Mouse (Mus musculus): ENCODE results near the gene Iqsec1. TPM values are rescaled to one million over a fixed set of nuclear protein-coding genes. Genes with fewer than 3 reads are reported as not detected.

The Iqsec1 gene
- polyA plus RNA-seq, 1 experiment, result 124 TPM

- no peak for DNase-seq
- H3K36me3 ChIP-seq (ENCODE audit: control insufficient read depth, insufficient read depth, low read length), result peaks cover 6% of the 10 kb centered on the region
- 92% methylated on average over 2 of the region's 2 CpGs for WGBS
- H3K4me3 ChIP-seq (ENCODE audit: control insufficient read depth, insufficient read depth, low read length), result no peak overlapping the region
- H3K4me1 ChIP-seq (replicated peaks; ENCODE audit: control insufficient read depth, insufficient read depth, low read length), result peaks cover 9% of the 10 kb centered on the region; the same call in 1 of the 2 replicates
- no peak overlapping the region for H3K27ac ChIP-seq (ENCODE audit: control insufficient read depth, insufficient read depth, low read length)
- TF ChIP-seq POLR2A (IDR thresholded peaks at IDR 0.05; ENCODE audit: control insufficient read depth, extremely low read depth, insufficient read depth, low read length, poor library complexity) (no peak), CTCF (IDR thresholded peaks at IDR 0.05; ENCODE audit: borderline replicate concordance, control insufficient read depth, extremely low read depth, insufficient read depth, low read length, poor library complexity) (no peak)
- H3K27me3 ChIP-seq (ENCODE audit: control insufficient read depth, insufficient read depth, low read length), result no peaks in the 10 kb centered on the region
These were observed 296.6 kb downstream of the Iqsec1 start for GRCm38 (mm10) chr6:90691935-90692334.

- no peak overlapping the region for H3K27ac ChIP-seq (ENCODE audit: control insufficient read depth, insufficient read depth, low read length)
- H3K36me3 ChIP-seq (ENCODE audit: control insufficient read depth, insufficient read depth, low read length), result peaks cover 6% of the 10 kb centered on the region
- no peak overlapping the region for H3K4me3 ChIP-seq (ENCODE audit: control insufficient read depth, insufficient read depth, low read length)
- H3K27me3 ChIP-seq (ENCODE audit: control insufficient read depth, insufficient read depth, low read length), result no peaks in the 10 kb centered on the region
- WGBS, result 95% methylated on average over 10 of the region's 10 CpGs
- TF ChIP-seq POLR2A (IDR thresholded peaks at IDR 0.05; ENCODE audit: control insufficient read depth, extremely low read depth, insufficient read depth, low read length, poor library complexity) (no peak), CTCF (IDR thresholded peaks at IDR 0.05; ENCODE audit: borderline replicate concordance, control insufficient read depth, extremely low read depth, insufficient read depth, low read length, poor library complexity) (no peak)
- H3K4me1 ChIP-seq (replicated peaks; ENCODE audit: control insufficient read depth, insufficient read depth, low read length), result peaks cover 9% of the 10 kb centered on the region; the same call in 1 of the 2 replicates
- no peak for DNase-seq
These were observed 299.0 kb downstream of the Iqsec1 start for GRCm38 (mm10) chr6:90689500-90689899.

- Histone ChIP-seq H3K36me3 (ENCODE audit: control insufficient read depth, insufficient read depth, low read length) (peaks cover 6% of the 10 kb centered on the region), H3K27me3 (ENCODE audit: control insufficient read depth, insufficient read depth, low read length) (no peaks in the 10 kb centered on the region), H3K27ac (ENCODE audit: control insufficient read depth, insufficient read depth, low read length) (no peak overlapping the region), H3K4me1 (replicated peaks; ENCODE audit: control insufficient read depth, insufficient read depth, low read length) (peaks cover 9% of the 10 kb centered on the region; the same call in 1 of the 2 replicates), H3K4me3 (ENCODE audit: control insufficient read depth, insufficient read depth, low read length) (no peak overlapping the region)
- DNase-seq, result no peak
- 29% methylated on average over 3 of the region's 3 CpGs for WGBS
- TF ChIP-seq CTCF (IDR thresholded peaks at IDR 0.05; ENCODE audit: borderline replicate concordance, control insufficient read depth, extremely low read depth, insufficient read depth, low read length, poor library complexity), result no peak
- no peak for TF ChIP-seq POLR2A (IDR thresholded peaks at IDR 0.05; ENCODE audit: control insufficient read depth, extremely low read depth, insufficient read depth, low read length, poor library complexity)
These were observed 299.7 kb downstream of the Iqsec1 start for GRCm38 (mm10) chr6:90688742-90689141.

GRCm38 (mm10) chr6:90688003-90688402 lies 300.5 kb downstream of the Iqsec1 start:
- no peak overlapping the region for H3K4me3 ChIP-seq (ENCODE audit: control insufficient read depth, insufficient read depth, low read length)
- 97% methylated on average over 6 of the region's 6 CpGs for WGBS
- DNase-seq, result no peak
- peaks cover 9% of the 10 kb centered on the region; the same call in 1 of the 2 replicates for H3K4me1 ChIP-seq (replicated peaks; ENCODE audit: control insufficient read depth, insufficient read depth, low read length)
- peaks cover 6% of the 10 kb centered on the region for H3K36me3 ChIP-seq (ENCODE audit: control insufficient read depth, insufficient read depth, low read length)
- TF ChIP-seq CTCF (IDR thresholded peaks at IDR 0.05; ENCODE audit: borderline replicate concordance, control insufficient read depth, extremely low read depth, insufficient read depth, low read length, poor library complexity) (no peak), POLR2A (IDR thresholded peaks at IDR 0.05; ENCODE audit: control insufficient read depth, extremely low read depth, insufficient read depth, low read length, poor library complexity) (no peak)
- H3K27ac ChIP-seq (ENCODE audit: control insufficient read depth, insufficient read depth, low read length), result no peak overlapping the region
- H3K27me3 ChIP-seq (ENCODE audit: control insufficient read depth, insufficient read depth, low read length), result no peaks in the 10 kb centered on the region

GRCm38 (mm10) chr6:90686812-90687211 lies 301.7 kb downstream of the Iqsec1 start:
- WGBS, result 96% methylated on average over 1 of the region's 1 CpGs
- H3K36me3 ChIP-seq (ENCODE audit: control insufficient read depth, insufficient read depth, low read length), result peaks cover 6% of the 10 kb centered on the region
- peaks cover 11% of the 10 kb centered on the region for H3K4me1 ChIP-seq (replicated peaks; ENCODE audit: control insufficient read depth, insufficient read depth, low read length)

GRCm38 (mm10) chr6:90683831-90684532 lies 304.5 kb downstream of the Iqsec1 start:
- Histone ChIP-seq H3K36me3 (ENCODE audit: control insufficient read depth, insufficient read depth, low read length) (no peaks in the 10 kb centered on the region), H3K4me3 (ENCODE audit: control insufficient read depth, insufficient read depth, low read length) (no peak overlapping the region), H3K27me3 (ENCODE audit: control insufficient read depth, insufficient read depth, low read length) (no peaks in the 10 kb centered on the region), H3K27ac (ENCODE audit: control insufficient read depth, insufficient read depth, low read length) (no peak overlapping the region), H3K4me1 (replicated peaks; ENCODE audit: control insufficient read depth, insufficient read depth, low read length) (peaks cover 7% of the 10 kb centered on the region)
- no peak for TF ChIP-seq CTCF (IDR thresholded peaks at IDR 0.05; ENCODE audit: borderline replicate concordance, control insufficient read depth, extremely low read depth, insufficient read depth, low read length, poor library complexity)
- no peak for TF ChIP-seq POLR2A (IDR thresholded peaks at IDR 0.05; ENCODE audit: control insufficient read depth, extremely low read depth, insufficient read depth, low read length, poor library complexity)
- WGBS, result 92% methylated on average over 3 of the region's 3 CpGs
- no peak for DNase-seq

More at GRCm38 (mm10) chr6:90686812-90687211, 301.7 kb downstream of the Iqsec1 start:
- Histone ChIP-seq H3K27me3 (ENCODE audit: control insufficient read depth, insufficient read depth, low read length) (no peaks in the 10 kb centered on the region), H3K27ac (ENCODE audit: control insufficient read depth, insufficient read depth, low read length) (no peak overlapping the region), H3K4me3 (ENCODE audit: control insufficient read depth, insufficient read depth, low read length) (no peak overlapping the region)
- TF ChIP-seq CTCF (IDR thresholded peaks at IDR 0.05; ENCODE audit: borderline replicate concordance, control insufficient read depth, extremely low read depth, insufficient read depth, low read length, poor library complexity) (no peak), POLR2A (IDR thresholded peaks at IDR 0.05; ENCODE audit: control insufficient read depth, extremely low read depth, insufficient read depth, low read length, poor library complexity) (no peak)
- DNase-seq, result no peak
